Mouse (Mus musculus) brain, embryonic 14.5 days (tissue): Measurements from ENCODE around the gene Iyd.

Experiments used
- CTCF ChIP-seq: fragments of 200-500 bp; IDR thresholded peaks from 2 replicates; pipeline ENCODE4 v1.5.1; 2012; ENCODE audit warnings: inconsistent platforms, mild to moderate bottlenecking, moderate library complexity, borderline replicate concordance; ENCODE audit not compliant: insufficient read depth, insufficient read length; ENCODE audit errors: extremely low read depth
- POLR2A ChIP-seq: fragments of 200-500 bp; IDR thresholded peaks from 2 replicates; pipeline ENCODE4 v1.6.1; 2012; ENCODE audit warnings: mild to moderate bottlenecking, inconsistent platforms, borderline replicate concordance; ENCODE audit not compliant: poor library complexity, insufficient read depth, insufficient read length, severe bottlenecking; ENCODE audit errors: extremely low read depth

- TF ChIP-seq CTCF: no peak
- no peak for TF ChIP-seq POLR2A
Observed at GRCm38 (mm10) chr10:3555128-3555527, 15.1 kb downstream of the Iyd start.
